Mouse (Mus musculus) forebrain, embryonic 14.5 days (tissue): ENCODE measurements around the gene Coq9. TPM values are rescaled to one million over a fixed set of nuclear protein-coding genes. Genes with fewer than 3 reads are reported as not detected.
A peak's percentile ranks its signal among the peaks of the same experiment; 100 is the strongest.
"Not testable (repeated sequence)": the region's sequence is repeated elsewhere in the genome, so short reads cannot be mapped to it uniquely, and the experiment has no call there.

ENCODE experiments used
- ATAC-seq: fragments of 200-750 bp; cut with Nextera tagmentation; 2 replicates; pipeline ENCODE4 v1.8.0; 2017; ENCODE audit warnings: mild to moderate bottlenecking, moderate library complexity
- DNase-seq: peaks from one replicate; pipeline ENCODE4 v3.0.0-alpha.2; 2015; ENCODE audit warnings: low spot score
- H3K27ac ChIP-seq: fragments of 300-500 bp; sonication (generic); 2 replicates; pipeline ENCODE4 v1.5.1; 2014; ENCODE audit warnings: low read depth, mild to moderate bottlenecking, control low read depth, low read length, moderate library complexity
- H3K27me3 ChIP-seq: fragments of 300-500 bp; sonication (generic); replicated peaks from 2 replicates; pipeline ENCODE4 v1.6.1; 2014; ENCODE audit warnings: low read length, control low read depth, mixed read lengths; ENCODE audit not compliant: control insufficient read depth, insufficient read depth
- H3K36me3 ChIP-seq: fragments of 300-500 bp; sonication (generic); 2 replicates; pipeline ENCODE4 v1.6.1; 2014; ENCODE audit warnings: low read length, control low read depth; ENCODE audit not compliant: control insufficient read depth, insufficient read depth
- H3K4me1 ChIP-seq: fragments of 300-500 bp; sonication (generic); 2 replicates; pipeline ENCODE4 v1.6.1; 2014; ENCODE audit warnings: antibody characterized with exemption, low read length, control low read depth; ENCODE audit not compliant: control insufficient read depth, insufficient read depth
- H3K4me2 ChIP-seq: fragments of 300-500 bp; sonication (generic); 2 replicates; pipeline ENCODE4 v1.6.1; 2014; ENCODE audit warnings: mild to moderate bottlenecking, control low read depth, low read length
- H3K4me3 ChIP-seq: fragments of 300-500 bp; sonication (generic); 2 replicates; pipeline ENCODE4 v1.5.1; 2014; ENCODE audit warnings: low read depth, low read length, control low read depth
- H3K9ac ChIP-seq: fragments of 300-500 bp; sonication (generic); 2 replicates; pipeline ENCODE4 v1.6.1; 2014; ENCODE audit warnings: mild to moderate bottlenecking, low read length, control low read depth, moderate library complexity
- H3K9me3 ChIP-seq: fragments of 300-500 bp; sonication (generic); replicated peaks from 2 replicates; pipeline ENCODE4 v1.6.1; 2016; ENCODE audit warnings: low read length, control low read depth, mixed read lengths; ENCODE audit not compliant: control insufficient read depth
- WGBS: fragments of 180-500 bp; shearing (Covaris S2); extraction: QIAGEN DNeasy Blood & Tissue Kit; methylation state at CpG from one replicate; pipeline ENCODE4 v1.1.7; 2014; 5-methylcytosine and 5-hydroxymethylcytosine counted together
- polyA plus RNA-seq: library from polyadenylated mRNA; unstranded; fragments of >200 nt; fragmentation: Nextera tagmentation; extraction: Ambion mirVana; gene quantifications from 2 replicates; pipeline ENCODE4 v1.2.1, GENCODE M21; 2014

The Coq9 gene
- polyA plus RNA-seq, 1 experiment from 2014 or later = 63.1 TPM

- no peak overlapping the region for H3K27ac ChIP-seq
- peaks cover 19% of the 10 kb centered on the region for H3K36me3 ChIP-seq
- ATAC-seq = no peak
- no peak overlapping the region for H3K4me2 ChIP-seq
- no peaks in the 10 kb centered on the region for H3K27me3 ChIP-seq
- 93% methylated on average over 11 of the region's 11 CpGs for WGBS
- no peaks in the 10 kb centered on the region for H3K9me3 ChIP-seq
- no peak overlapping the region for H3K4me3 ChIP-seq
- H3K4me1 ChIP-seq = no peaks in the 10 kb centered on the region
- H3K9ac ChIP-seq = no peak overlapping the region
- no peak for DNase-seq
Measured at GRCm38 (mm10) chr8:94817933-94818332, 20.2 kb upstream of the Coq9 start.

- no peak overlapping the region for H3K4me2 ChIP-seq
- peaks cover 31% of the 10 kb centered on the region for H3K36me3 ChIP-seq
- H3K4me1 ChIP-seq = no peaks in the 10 kb centered on the region
- no peaks in the 10 kb centered on the region for H3K9me3 ChIP-seq
- H3K4me3 ChIP-seq = no peak overlapping the region
- 85% methylated on average over 6 of the region's 6 CpGs for WGBS
- H3K27me3 ChIP-seq = no peaks in the 10 kb centered on the region
- no peak overlapping the region for H3K9ac ChIP-seq
- DNase-seq = no peak
- H3K27ac ChIP-seq = no peak overlapping the region
- no peak for ATAC-seq
Measured at GRCm38 (mm10) chr8:94819671-94820179, 18.4 kb upstream of the Coq9 start.

DNA sequence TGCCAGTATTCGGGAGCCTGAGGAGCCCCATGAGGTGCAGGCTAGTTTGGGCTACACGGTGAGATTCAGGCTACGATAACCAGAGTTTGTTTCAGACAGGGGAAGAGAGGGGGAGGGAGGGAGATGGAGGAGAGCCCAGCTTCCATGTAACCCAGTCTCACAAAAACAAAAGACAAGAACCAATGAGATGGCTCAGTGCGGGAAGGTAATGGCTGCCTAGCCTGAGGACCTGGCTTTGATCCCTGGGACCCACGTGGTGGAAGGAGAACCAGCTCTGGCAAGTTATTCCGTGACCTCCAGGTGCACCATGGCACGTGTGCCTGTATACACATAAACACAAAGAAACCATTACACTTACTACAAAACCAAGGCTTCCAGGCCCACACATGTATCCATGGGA lies 17.6 kb upstream of the Coq9 start:
- Histone ChIP-seq H3K36me3 (peaks cover 38% of the 10 kb centered on the region), H3K9ac (no peak overlapping the region), H3K4me2 (no peak overlapping the region), H3K4me1 (no peaks in the 10 kb centered on the region), H3K27ac (no peak overlapping the region), H3K9me3 (no peaks in the 10 kb centered on the region), H3K4me3 (no peak overlapping the region), H3K27me3 (no peaks in the 10 kb centered on the region)
- no peak for DNase-seq
- ATAC-seq = no peak
- 83% methylated on average over 7 of the region's 7 CpGs for WGBS

DNA sequence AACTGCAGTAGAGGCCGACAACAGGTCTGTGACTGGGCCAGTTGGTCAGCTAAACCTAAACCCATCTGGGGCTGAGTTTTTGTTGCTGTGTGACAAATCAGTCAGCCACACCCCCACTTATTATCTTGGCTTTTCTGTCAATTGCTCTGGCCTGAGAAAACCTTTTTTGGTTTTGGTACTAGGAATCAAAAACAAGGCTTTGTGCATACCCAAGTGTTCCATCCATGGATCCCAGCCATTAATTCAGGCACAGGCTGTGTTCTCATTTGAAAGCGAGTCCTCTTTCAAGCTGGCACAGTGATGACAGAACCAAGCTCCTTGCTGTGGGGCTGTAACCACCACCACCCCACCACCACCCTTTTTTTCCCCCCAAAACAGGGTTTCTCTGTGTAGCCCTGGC lies 16.7 kb upstream of the Coq9 start:
- no peak overlapping the region for H3K4me3 ChIP-seq
- H3K36me3 ChIP-seq = peaks cover 42% of the 10 kb centered on the region
- ATAC-seq (no peak), DNase-seq (no peak)
- no peaks in the 10 kb centered on the region for H3K27me3 ChIP-seq
- no peaks in the 10 kb centered on the region for H3K9me3 ChIP-seq
- WGBS = 76% methylated on average over 2 of the region's 2 CpGs
- no peaks in the 10 kb centered on the region for H3K4me1 ChIP-seq
- no peak overlapping the region for H3K4me2 ChIP-seq
- H3K9ac ChIP-seq = no peak overlapping the region
- H3K27ac ChIP-seq = no peak overlapping the region

DNA sequence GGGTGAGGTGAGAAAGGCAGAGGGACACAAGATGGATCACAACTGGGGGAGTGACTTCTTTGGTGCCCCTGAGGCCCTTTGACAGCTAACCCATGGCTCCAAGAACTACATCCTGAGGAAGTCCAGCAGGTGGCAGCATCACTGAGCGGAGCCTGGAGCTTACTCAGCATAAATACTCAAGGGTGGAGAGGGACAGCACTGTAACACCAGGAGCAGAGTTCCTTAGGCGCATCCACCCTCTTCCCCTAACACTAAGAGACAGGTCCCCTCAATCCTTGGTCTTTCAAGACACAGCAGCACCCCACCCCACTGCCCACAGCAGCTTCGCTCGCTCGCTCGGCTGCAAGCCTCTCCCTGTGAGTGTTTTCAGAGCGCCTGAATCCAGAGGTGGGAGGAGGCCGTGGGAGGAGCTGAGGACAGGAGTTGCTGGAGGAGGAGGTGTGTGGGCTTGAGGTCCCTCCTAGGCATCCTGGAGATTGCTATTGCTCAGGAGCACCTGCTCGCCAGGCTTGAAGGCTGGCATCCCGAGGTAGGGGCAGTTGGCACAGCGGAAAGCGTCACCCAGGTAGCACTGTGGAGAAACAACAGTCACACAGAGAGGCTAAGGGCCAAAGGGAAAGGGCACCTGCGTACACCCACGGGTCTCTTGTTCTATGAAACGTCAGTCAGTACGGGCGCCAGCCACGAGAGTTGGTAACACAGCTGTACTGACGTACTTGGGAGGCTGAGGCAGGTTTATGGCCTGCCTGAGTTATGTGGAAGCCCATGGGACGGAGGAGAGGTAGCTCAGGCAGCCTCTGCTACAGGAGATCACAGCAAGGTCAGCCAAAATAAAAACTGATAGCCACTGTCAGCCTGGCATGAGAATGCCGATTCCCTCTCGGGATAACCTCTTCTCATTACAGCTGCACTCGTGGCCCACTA lies 15.2 kb upstream of the Coq9 start:
- H3K4me1 ChIP-seq = no peaks in the 10 kb centered on the region
- peaks cover 53% of the 10 kb centered on the region for H3K36me3 ChIP-seq
- ATAC-seq (peak; percentile 70), DNase-seq (peak; percentile 62)
- no peaks in the 10 kb centered on the region for H3K9me3 ChIP-seq
- H3K4me2 ChIP-seq = no peak overlapping the region
- no peaks in the 10 kb centered on the region for H3K27me3 ChIP-seq
- H3K27ac ChIP-seq = no peak overlapping the region
- no peak overlapping the region for H3K9ac ChIP-seq
- no peak overlapping the region for H3K4me3 ChIP-seq
- 78% methylated on average over 23 of the region's 23 CpGs for WGBS

- Histone ChIP-seq H3K36me3 (peaks cover 65% of the 10 kb centered on the region), H3K4me2 (no peak overlapping the region), H3K27me3 (no peaks in the 10 kb centered on the region), H3K27ac (no peak overlapping the region), H3K4me3 (no peak overlapping the region), H3K4me1 (no peaks in the 10 kb centered on the region), H3K9me3 (no peaks in the 10 kb centered on the region), H3K9ac (no peak overlapping the region)
- WGBS = 87% methylated on average over 6 of the region's 6 CpGs
- no peak for ATAC-seq
- no peak for DNase-seq
Measured at GRCm38 (mm10) chr8:94825170-94825569, 13.0 kb upstream of the Coq9 start.

DNA sequence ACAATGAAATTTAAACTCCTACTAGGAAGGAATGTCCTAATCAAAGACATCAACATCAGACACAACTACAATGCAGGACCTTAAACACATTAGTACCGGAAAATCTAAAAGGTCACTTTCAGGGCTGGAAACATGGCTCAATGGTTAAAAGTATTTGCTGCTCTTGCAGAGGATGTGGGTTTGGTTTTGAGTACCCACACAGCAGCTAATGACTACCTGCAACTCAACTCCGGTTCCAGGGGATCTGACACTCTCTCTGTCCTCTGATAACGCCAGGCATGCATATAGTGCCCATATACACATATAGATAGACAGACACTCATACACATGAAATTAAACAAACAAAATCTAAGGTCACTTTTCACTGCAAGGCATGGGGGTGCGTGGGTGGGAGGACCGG lies 11.9 kb upstream of the Coq9 start:
- WGBS = 93% methylated on average over 5 of the region's 5 CpGs
- Histone ChIP-seq H3K27ac (no peak overlapping the region), H3K27me3 (no peaks in the 10 kb centered on the region), H3K9ac (no peak overlapping the region), H3K9me3 (no peaks in the 10 kb centered on the region), H3K4me1 (no peaks in the 10 kb centered on the region), H3K36me3 (peaks cover 68% of the 10 kb centered on the region), H3K4me3 (no peak overlapping the region), H3K4me2 (no peak overlapping the region)
- DNase-seq = no peak
- ATAC-seq = no peak

- ATAC-seq = no peak
- DNase-seq = no peak
- Histone ChIP-seq H3K27ac (no peak overlapping the region), H3K27me3 (no peaks in the 10 kb centered on the region), H3K4me2 (no peak overlapping the region), H3K9ac (no peak overlapping the region), H3K4me3 (no peak overlapping the region), H3K4me1 (no peaks in the 10 kb centered on the region), H3K9me3 (no peaks in the 10 kb centered on the region), H3K36me3 (peaks cover 62% of the 10 kb centered on the region)
- 87% methylated on average over 6 of the region's 6 CpGs for WGBS
Measured at GRCm38 (mm10) chr8:94828284-94828683, 9.8 kb upstream of the Coq9 start.

- ATAC-seq, H3K9me3 ChIP-seq, H3K4me2 ChIP-seq, H3K9ac ChIP-seq, H3K4me3 ChIP-seq, H3K27ac ChIP-seq, DNase-seq, H3K27me3 ChIP-seq, H3K4me1 ChIP-seq: not testable (repeated sequence)
- WGBS = 83% methylated on average over 7 of the region's 7 CpGs
- peaks cover 27% of the 10 kb centered on the region for H3K36me3 ChIP-seq
Measured at GRCm38 (mm10) chr8:94833901-94834405, 4.2 kb upstream of the Coq9 start.
